Mouse (Mus musculus) kidney, adult 2 months (tissue): Measurements from ENCODE around the gene Gstcd.

Experiments
- CTCF ChIP-seq: fragments of 200-500 bp; conservative IDR thresholded peaks from 2 replicates; pipeline ENCODE4 v1.5.1; 2011; ENCODE audit warnings: low read depth, mild to moderate bottlenecking, control low read depth, low read length, moderate library complexity, mixed read lengths; ENCODE audit not compliant: insufficient read depth, insufficient read length
- POLR2A ChIP-seq: fragments of 200-500 bp; IDR thresholded peaks from one replicate; pipeline ENCODE4 v1.6.1; 2011; ENCODE audit warnings: low read depth, low read length, control low read depth

- no peak for TF ChIP-seq POLR2A
- no peak for TF ChIP-seq CTCF
Observed at GRCm38 (mm10) chr3:132950529-132950880, 141.3 kb downstream of the Gstcd start.
